Mouse (Mus musculus) bone marrow, adult 2 months (tissue): ENCODE measurements around the gene Fgf6.

Source experiments
- CTCF ChIP-seq: fragments of 200-500 bp; IDR thresholded peaks from 2 replicates; pipeline ENCODE4 v1.5.1; 2011; ENCODE audit warnings: low read length, control low read depth; ENCODE audit not compliant: control insufficient read depth, insufficient read depth
- POLR2A ChIP-seq: fragments of 200-500 bp; IDR thresholded peaks from 2 replicates; pipeline ENCODE4 v1.6.1; 2011; ENCODE audit warnings: low read depth, mild to moderate bottlenecking, control low read depth, low read length, borderline replicate concordance; ENCODE audit not compliant: control insufficient read depth

DNA sequence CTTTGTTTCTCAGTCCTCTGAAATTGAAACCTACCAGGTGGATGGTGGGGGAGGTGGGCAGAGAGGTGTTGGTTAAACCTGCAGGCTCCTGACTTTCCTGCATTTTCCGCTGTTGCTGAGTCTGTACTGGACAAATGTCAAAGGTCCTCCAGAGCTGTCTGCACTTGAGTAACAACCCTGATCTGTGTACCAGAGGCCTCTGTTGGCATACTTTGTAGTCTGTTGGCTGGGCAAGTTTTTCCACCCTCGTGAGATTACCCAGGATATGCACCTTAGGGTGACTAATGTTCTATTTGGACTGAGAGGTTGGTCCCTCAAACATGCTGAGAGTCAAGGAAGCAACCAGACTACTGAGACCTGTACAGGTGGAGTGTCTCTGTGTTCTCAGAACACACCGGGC, 8.8 kb upstream of the Fgf6 start:
- no peak for TF ChIP-seq POLR2A
- no peak for TF ChIP-seq CTCF
